Mouse (Mus musculus) thymus, adult 2 months (tissue): ENCODE measurements around the gene Sdc4.

Experiments used
- CTCF ChIP-seq: fragments of 200-500 bp; IDR thresholded peaks from 2 replicates; pipeline ENCODE4 v1.5.1; 2012; ENCODE audit warnings: mild to moderate bottlenecking, control low read depth, low read length, moderate library complexity, borderline replicate concordance; ENCODE audit not compliant: control insufficient read depth, poor library complexity, insufficient read depth; ENCODE audit errors: extremely low read depth
- POLR2A ChIP-seq: fragments of 200-500 bp; IDR thresholded peaks from 2 replicates; pipeline ENCODE4 v1.6.1; 2012; ENCODE audit warnings: mild to moderate bottlenecking, low read length, control low read depth, moderate library complexity; ENCODE audit not compliant: control insufficient read depth, poor library complexity, insufficient read depth; ENCODE audit errors: extremely low read depth

GRCm38 (mm10) chr2:164407708-164408107, 36.0 kb downstream of the Sdc4 start:
- TF ChIP-seq CTCF = peak; percentile 95
- TF ChIP-seq POLR2A = no peak
